Mouse (Mus musculus) liver, embryonic 14.5 days (tissue): ENCODE measurements at regions not wholly inside any gene's neighbourhood (a gene's known extent, or its start where the extent isn't known, plus 50 kb on each side); places are given as distances from the start of the nearest gene placed in this dataset.
"Not testable (repeated sequence)": the region's sequence is repeated elsewhere in the genome, so short reads cannot be mapped to it uniquely, and the experiment has no call there.

Experiments
- ATAC-seq: fragments of 200-750 bp; cut with Nextera tagmentation; 2 replicates; pipeline ENCODE4 v1.8.0; 2017; ENCODE audit warnings: moderate number of reproducible peaks, mild to moderate bottlenecking, moderate library complexity; ENCODE audit not compliant: insufficient read depth
- DNase-seq, 3 experiments: peaks; one replicate each; pipeline ENCODE4 v3.0.0-alpha.2; 2012 to 2013; ENCODE audit warnings: low read depth in 3 of 3, low spot score in 3 of 3
- H3K27ac ChIP-seq: fragments of 300-500 bp; sonication (generic); 2 replicates; pipeline ENCODE4 v1.5.1; 2014; ENCODE audit warnings: moderate library complexity, mild to moderate bottlenecking, control low read depth, inconsistent platforms
- H3K27me3 ChIP-seq: fragments of 300-500 bp; sonication (generic); 2 replicates; pipeline ENCODE4 v1.6.1; 2014; ENCODE audit warnings: mild to moderate bottlenecking, low read length, moderate library complexity; ENCODE audit not compliant: control insufficient read depth, insufficient read depth
- H3K36me3 ChIP-seq: fragments of 300-500 bp; sonication (generic); replicated peaks from 2 replicates; pipeline ENCODE4 v1.6.1; 2014; ENCODE audit warnings: low read depth; ENCODE audit not compliant: control insufficient read depth, insufficient read depth
- H3K4me1 ChIP-seq, 2 experiments: fragments of 200-500 bp in 1 of 2; fragments of 300-500 bp in 1 of 2; sonication (generic) in 1 of 2; replicated peaks; 2 replicates each; pipeline ENCODE4 v1.6.1; 2012 to 2014; ENCODE audit warnings: antibody characterized with exemption in 1 of 2, inconsistent platforms in 1 of 2, low read length in 1 of 2; ENCODE audit not compliant: control insufficient read depth in 2 of 2, insufficient read depth in 2 of 2
- H3K4me2 ChIP-seq: fragments of 300-500 bp; sonication (generic); 2 replicates; pipeline ENCODE4 v1.6.1; 2014; ENCODE audit warnings: low read depth, mild to moderate bottlenecking, control low read depth, moderate library complexity
- H3K4me3 ChIP-seq, 2 experiments: fragments of 200-500 bp in 1 of 2; fragments of 300-500 bp in 1 of 2; sonication (generic) in 1 of 2; 2 replicates each; pipeline ENCODE4 v1.5.1; 2012 to 2014; ENCODE audit warnings: low read depth in 2 of 2, low read length in 2 of 2, mild to moderate bottlenecking in 2 of 2, control low read depth in 1 of 2, inconsistent platforms in 1 of 2, moderate library complexity in 1 of 2; ENCODE audit not compliant: insufficient read depth in 1 of 2
- H3K9ac ChIP-seq: fragments of 300-500 bp; sonication (generic); replicated peaks from 2 replicates; pipeline ENCODE4 v1.6.1; 2014; ENCODE audit warnings: mild to moderate bottlenecking, control low read depth, moderate library complexity
- H3K9me3 ChIP-seq: fragments of 300-500 bp; sonication (generic); 2 replicates; pipeline ENCODE4 v1.6.1; 2016; ENCODE audit warnings: low read length, mixed read lengths; ENCODE audit not compliant: control insufficient read depth
- CTCF ChIP-seq: IDR thresholded peaks from 2 replicates; pipeline ENCODE4 v1.5.1; 2016; ENCODE audit warnings: antibody characterized with exemption, low read depth, control low read depth
- EP300 ChIP-seq: IDR thresholded peaks from 2 replicates; pipeline ENCODE4 v1.6.1; 2016; ENCODE audit warnings: antibody characterized with exemption, low read depth
- WGBS: fragments of 180-500 bp; shearing (Covaris S2); extraction: QIAGEN DNeasy Blood & Tissue Kit; methylation state at CpG from one replicate; pipeline ENCODE4 v1.1.7; 2014; ENCODE audit not compliant: insufficient replicate concordance; 5-methylcytosine and 5-hydroxymethylcytosine counted together

- Histone ChIP-seq H3K4me3 (no peak overlapping the region), H3K27me3 (no peaks in the 10 kb centered on the region), H3K27ac (no peak overlapping the region), H3K36me3 (no peaks in the 10 kb centered on the region), H3K9me3 (no peaks in the 10 kb centered on the region), H3K4me2 (no peak overlapping the region), H3K4me1 (no peaks in the 10 kb centered on the region), H3K9ac (no peak overlapping the region)
- TF ChIP-seq CTCF (no peak), EP300 (no peak)
- ATAC-seq (no peak), DNase-seq (no peak)
- WGBS, result 61% methylated on average over 4 of the region's 4 CpGs
Measured at GRCm38 (mm10) chr3:6049472-6050045, 299.0 kb downstream of the Gm8797 start.

- H3K9me3 ChIP-seq, result no peaks in the 10 kb centered on the region
- no peaks in the 10 kb centered on the region for H3K36me3 ChIP-seq
- H3K4me2 ChIP-seq, result no peak overlapping the region
- 27% methylated on average over 2 of the region's 2 CpGs for WGBS
- TF ChIP-seq CTCF, result no peak
- TF ChIP-seq EP300, result no peak
- H3K4me1 ChIP-seq, result no peaks in the 10 kb centered on the region
- DNase-seq (no peak), ATAC-seq (no peak)
- no peaks in the 10 kb centered on the region for H3K27me3 ChIP-seq
- H3K27ac ChIP-seq, result no peak overlapping the region
- H3K4me3 ChIP-seq, result no peak overlapping the region
- H3K9ac ChIP-seq, result no peak overlapping the region
Measured at GRCm38 (mm10) chr3:6051901-6052300, 301.3 kb downstream of the Gm8797 start.

DNA sequence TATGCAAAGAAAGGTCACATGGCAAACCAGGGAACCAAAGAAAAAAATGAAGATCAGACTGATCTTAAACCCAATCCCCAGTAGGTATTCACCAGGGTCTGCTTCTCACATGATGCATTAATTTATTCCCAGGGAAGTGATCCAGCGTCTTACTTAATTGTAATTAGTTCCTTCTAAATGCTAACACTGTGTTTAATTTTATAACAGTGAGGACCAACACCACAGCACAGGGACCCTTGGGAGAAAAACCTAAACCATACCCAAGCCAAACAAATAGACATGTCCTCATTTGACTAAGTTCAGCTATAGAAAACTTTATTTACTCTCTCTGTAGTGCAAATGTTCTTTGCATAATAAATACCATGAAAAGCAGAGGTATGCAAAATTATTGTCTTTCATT lies 333.2 kb downstream of the Gm8797 start:
- Histone ChIP-seq H3K9me3 (no peaks in the 10 kb centered on the region), H3K4me1 (no peaks in the 10 kb centered on the region), H3K4me3 (no peak overlapping the region), H3K4me2 (no peak overlapping the region), H3K27ac (no peak overlapping the region), H3K36me3 (no peaks in the 10 kb centered on the region), H3K9ac (no peak overlapping the region), H3K27me3 (no peaks in the 10 kb centered on the region)
- ATAC-seq, result no peak
- DNase-seq, result no peak
- WGBS, result 54% methylated on average over 1 of the region's 1 CpGs
- TF ChIP-seq CTCF (no peak), EP300 (no peak)

GRCm38 (mm10) chr3:6087267-6087666 lies 336.7 kb downstream of the Gm8797 start:
- Histone ChIP-seq H3K9me3 (no peaks in the 10 kb centered on the region), H3K4me2 (no peak overlapping the region), H3K9ac (no peak overlapping the region), H3K4me1 (no peaks in the 10 kb centered on the region), H3K4me3 (no peak overlapping the region), H3K36me3 (no peaks in the 10 kb centered on the region), H3K27ac (no peak overlapping the region), H3K27me3 (no peaks in the 10 kb centered on the region)
- DNase-seq (no peak), ATAC-seq (no peak)
- WGBS, result 57% methylated on average over 9 of the region's 9 CpGs
- no peak for TF ChIP-seq EP300
- TF ChIP-seq CTCF, result no peak

DNA sequence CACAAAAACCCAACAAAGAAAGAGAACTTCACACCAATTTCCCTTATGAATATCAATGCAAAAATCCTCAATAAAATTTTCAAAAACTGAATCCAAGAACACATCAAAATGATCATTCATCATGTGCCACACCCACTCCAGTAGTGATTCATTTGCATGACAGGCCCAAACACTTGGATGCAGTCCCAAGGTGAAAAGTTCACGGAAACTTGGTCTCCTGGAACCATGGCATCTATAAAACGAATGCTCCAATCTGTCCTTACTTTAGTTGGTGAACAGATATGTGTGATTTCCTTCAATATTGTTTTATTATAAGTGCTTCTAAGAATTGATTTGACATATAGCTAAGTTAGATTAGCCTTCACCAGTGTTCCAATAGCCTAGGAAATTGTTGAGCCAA lies 343.3 kb downstream of the Gm8797 start:
- no peak overlapping the region for H3K9ac ChIP-seq
- 48% methylated on average over 2 of the region's 2 CpGs for WGBS
- no peak overlapping the region for H3K4me2 ChIP-seq
- H3K9me3 ChIP-seq, result no peaks in the 10 kb centered on the region
- ATAC-seq (no peak), DNase-seq (no peak)
- no peaks in the 10 kb centered on the region for H3K36me3 ChIP-seq
- no peak for TF ChIP-seq EP300
- no peak for TF ChIP-seq CTCF
- H3K27me3 ChIP-seq, result no peaks in the 10 kb centered on the region
- H3K4me3 ChIP-seq, result no peak overlapping the region
- H3K4me1 ChIP-seq, result no peaks in the 10 kb centered on the region
- no peak overlapping the region for H3K27ac ChIP-seq

DNA sequence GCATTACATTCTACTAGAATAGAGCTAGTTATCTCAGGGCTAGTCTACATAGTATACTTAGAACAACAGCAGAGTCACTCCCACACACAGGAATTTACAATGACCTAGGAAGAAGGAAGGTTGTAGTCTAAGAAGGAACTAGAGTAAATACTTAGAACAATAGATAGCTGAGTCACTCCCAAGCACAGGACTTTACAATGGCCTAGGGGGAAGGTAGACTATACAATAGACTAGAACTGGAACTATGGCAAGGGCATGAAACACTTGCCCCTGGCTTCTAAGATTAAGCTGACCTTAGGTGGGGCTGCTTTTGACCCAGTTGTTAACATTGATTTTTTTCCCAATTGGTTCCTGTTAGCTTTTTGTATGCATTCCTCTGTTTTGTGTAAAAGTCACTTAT lies 343.8 kb downstream of the Gm8797 start:
- not testable (repeated sequence) for H3K27me3 ChIP-seq, ATAC-seq, H3K4me3 ChIP-seq, H3K9ac ChIP-seq, H3K4me2 ChIP-seq, DNase-seq, H3K9me3 ChIP-seq, H3K4me1 ChIP-seq, H3K36me3 ChIP-seq, H3K27ac ChIP-seq
